Mouse (Mus musculus): ENCODE measurements at regions not wholly inside any gene's neighbourhood (a gene's known extent, or its start where the extent isn't known, plus 50 kb on each side); places are given as distances from the start of the nearest gene placed in this dataset.

GRCm38 (mm10) chr9:41880457-41880856 lies 243.6 kb downstream of the Sorl1 start:
- no peak for DNase-seq (ENCODE audit: extremely low spot score, low spot score)
- Histone ChIP-seq H3K4me3 (no peak overlapping the region), H3K4me1 (peaks cover 19% of the 10 kb centered on the region), H3K36me3 (replicated peaks) (no peaks in the 10 kb centered on the region), H3K27me3 (ENCODE audit: poor library complexity, severe bottlenecking) (no peaks in the 10 kb centered on the region), H3K9me3 (no peaks in the 10 kb centered on the region), H3K27ac (no peak overlapping the region)
- 95% methylated on average over 3 of the region's 3 CpGs for WGBS

- Histone ChIP-seq H3K36me3 (replicated peaks) (no peaks in the 10 kb centered on the region), H3K4me1 (peaks cover 19% of the 10 kb centered on the region), H3K4me3 (no peak overlapping the region), H3K27me3 (ENCODE audit: poor library complexity, severe bottlenecking) (no peaks in the 10 kb centered on the region), H3K9me3 (no peaks in the 10 kb centered on the region), H3K27ac (no peak overlapping the region)
- 87% methylated on average over 1 of the region's 1 CpGs for WGBS
- no peak for DNase-seq (ENCODE audit: extremely low spot score, low spot score)
Measured at GRCm38 (mm10) chr9:41879080-41879479, 245.0 kb downstream of the Sorl1 start.

DNA sequence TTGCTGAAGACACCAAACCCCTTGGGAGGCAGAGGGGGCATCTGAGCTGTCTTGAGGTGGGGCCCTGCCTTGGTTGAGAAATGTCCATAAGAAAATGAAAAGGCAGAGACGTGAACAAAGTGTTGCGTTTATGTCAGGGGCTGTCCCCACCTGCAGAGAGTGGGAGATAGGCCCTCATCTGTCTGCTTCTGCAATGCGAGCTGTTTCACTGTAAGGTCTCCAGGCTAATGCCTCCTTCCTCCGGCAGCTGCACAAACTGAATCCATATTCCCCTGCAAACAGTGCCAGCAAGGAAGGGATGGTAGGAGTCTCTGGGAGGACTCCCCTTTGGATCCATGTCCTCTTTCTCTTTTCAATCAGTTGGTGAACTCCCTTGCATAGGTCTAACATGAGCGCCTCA lies 263.0 kb downstream of the Sorl1 start:
- peak overlapping the region; percentile 80 for H3K27ac ChIP-seq
- H3K9me3 ChIP-seq = no peaks in the 10 kb centered on the region
- H3K36me3 ChIP-seq (replicated peaks) = no peaks in the 10 kb centered on the region
- H3K4me3 ChIP-seq = no peak overlapping the region; the same call in 1 of the 2 replicates
- WGBS = 64% methylated on average over 5 of the region's 5 CpGs
- H3K27me3 ChIP-seq (ENCODE audit: poor library complexity, severe bottlenecking) = no peaks in the 10 kb centered on the region
- DNase-seq (ENCODE audit: extremely low spot score, low spot score) = no peak
- peaks cover 26% of the 10 kb centered on the region for H3K4me1 ChIP-seq

DNA sequence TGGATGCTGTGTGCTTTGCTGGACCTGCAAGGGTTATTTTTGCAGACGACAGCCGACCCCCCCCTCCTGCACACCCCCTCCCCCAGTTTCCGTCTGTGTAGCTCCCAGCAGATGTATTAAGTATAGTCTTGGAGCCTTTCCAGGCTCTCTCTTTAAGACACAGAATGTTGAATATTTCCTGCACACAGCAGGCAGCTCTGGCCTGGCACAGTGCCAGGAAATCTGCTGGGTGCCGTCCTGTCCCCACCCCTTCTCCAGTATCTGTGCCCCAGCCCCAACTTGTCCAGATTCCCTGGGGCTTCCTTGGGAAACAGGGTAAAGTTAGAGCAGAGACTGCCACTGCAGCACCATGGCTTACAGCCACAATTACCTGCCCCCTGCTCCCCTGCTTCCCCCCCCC lies 263.4 kb downstream of the Sorl1 start:
- Histone ChIP-seq H3K27me3 (ENCODE audit: poor library complexity, severe bottlenecking) (no peaks in the 10 kb centered on the region), H3K9me3 (no peaks in the 10 kb centered on the region), H3K36me3 (replicated peaks) (no peaks in the 10 kb centered on the region), H3K27ac (peak overlapping the region; percentile 80), H3K4me3 (no peak overlapping the region; the same call in 1 of the 2 replicates), H3K4me1 (peaks cover 26% of the 10 kb centered on the region)
- 49% methylated on average over 4 of the region's 4 CpGs for WGBS
- peak; percentile 18 for DNase-seq (ENCODE audit: extremely low spot score, low spot score)

DNA sequence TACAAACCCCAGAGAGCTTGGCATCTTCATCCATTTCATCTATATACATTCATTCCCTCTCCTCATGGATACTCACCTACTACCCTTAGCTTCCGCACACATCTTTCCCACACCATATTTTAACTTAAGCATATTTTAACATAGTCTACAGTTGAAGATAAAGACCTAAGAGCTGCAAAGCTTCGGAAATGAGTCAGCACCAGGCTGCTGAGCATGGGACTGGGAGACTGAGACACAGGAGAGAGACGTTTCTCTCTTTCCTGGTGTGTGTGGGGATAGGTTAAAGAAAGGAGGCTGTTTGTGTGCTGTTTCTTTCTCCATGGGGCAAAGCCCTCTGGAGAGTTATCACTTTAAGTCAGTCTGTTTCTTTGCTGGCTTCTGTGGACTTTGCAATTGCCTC lies 264.3 kb downstream of the Sorl1 start:
- peak overlapping the region; percentile 80 for H3K27ac ChIP-seq
- no peak for DNase-seq (ENCODE audit: extremely low spot score, low spot score)
- peaks cover 26% of the 10 kb centered on the region for H3K4me1 ChIP-seq
- H3K4me3 ChIP-seq = no peak overlapping the region
- no peaks in the 10 kb centered on the region for H3K27me3 ChIP-seq (ENCODE audit: poor library complexity, severe bottlenecking)
- no peaks in the 10 kb centered on the region for H3K36me3 ChIP-seq (replicated peaks)
- 84% methylated on average over 3 of the region's 3 CpGs for WGBS
- no peaks in the 10 kb centered on the region for H3K9me3 ChIP-seq

DNA sequence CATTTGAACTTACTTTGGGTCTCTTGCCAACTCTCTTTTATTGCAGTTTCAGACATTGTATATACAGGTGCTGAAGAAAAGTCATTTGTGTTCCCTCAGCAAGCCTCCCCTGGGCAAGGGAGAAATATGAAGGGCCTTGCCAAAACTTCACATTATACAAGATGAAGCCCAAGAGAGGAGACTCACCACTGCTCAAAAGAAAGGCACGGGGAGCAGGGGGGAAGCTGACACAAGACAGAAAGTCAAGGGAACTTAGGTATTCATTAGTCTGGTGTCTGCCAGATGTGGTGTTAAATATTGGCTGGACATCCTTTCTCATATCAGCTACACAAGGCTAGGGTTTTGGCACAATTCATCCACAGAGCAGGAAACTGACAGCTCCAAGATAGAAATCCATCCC lies 272.0 kb downstream of the Sorl1 start:
- H3K27me3 ChIP-seq (ENCODE audit: poor library complexity, severe bottlenecking) = no peaks in the 10 kb centered on the region
- H3K4me3 ChIP-seq = no peak overlapping the region
- DNase-seq (ENCODE audit: extremely low spot score, low spot score) = no peak
- no peak overlapping the region for H3K27ac ChIP-seq
- H3K36me3 ChIP-seq (replicated peaks) = no peaks in the 10 kb centered on the region
- H3K9me3 ChIP-seq = no peaks in the 10 kb centered on the region
- H3K4me1 ChIP-seq = 0 out of 2 replicates have a peak, but pooled peaks cover 6% of the 10 kb centered on the region
- 100% methylated on average over 1 of the region's 1 CpGs for WGBS

GRCm38 (mm10) chr9:41849628-41850326 lies 274.3 kb downstream of the Sorl1 start:
- H3K27ac ChIP-seq = no peak overlapping the region
- no peaks in the 10 kb centered on the region for H3K36me3 ChIP-seq (replicated peaks)
- peaks cover 7% of the 10 kb centered on the region; the same call in 1 of the 2 replicates for H3K4me1 ChIP-seq
- DNase-seq (ENCODE audit: extremely low spot score, low spot score) = no peak
- no peaks in the 10 kb centered on the region for H3K9me3 ChIP-seq
- WGBS = 81% methylated on average over 4 of the region's 4 CpGs
- H3K27me3 ChIP-seq (ENCODE audit: poor library complexity, severe bottlenecking) = no peaks in the 10 kb centered on the region
- H3K4me3 ChIP-seq = no peak overlapping the region

DNA sequence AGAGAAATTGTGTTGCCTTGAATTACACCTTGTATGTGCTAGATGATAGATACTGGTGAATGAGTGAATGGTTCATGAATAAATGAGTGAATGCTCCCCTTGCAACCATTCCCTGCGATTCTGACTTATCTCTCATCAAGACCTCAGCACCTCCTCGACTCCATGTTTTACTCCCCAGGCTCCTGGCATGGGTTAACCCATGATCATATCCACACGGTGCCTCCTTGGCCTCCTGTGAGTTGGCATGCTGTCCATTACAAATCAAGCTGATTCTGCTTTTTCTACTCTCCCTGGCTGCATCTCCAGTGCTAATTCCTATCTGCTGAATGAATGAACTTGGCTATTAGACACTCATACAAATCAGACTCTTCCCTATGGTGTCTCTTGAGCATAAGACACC lies 279.5 kb downstream of the Sorl1 start:
- no peak overlapping the region for H3K4me3 ChIP-seq

DNA sequence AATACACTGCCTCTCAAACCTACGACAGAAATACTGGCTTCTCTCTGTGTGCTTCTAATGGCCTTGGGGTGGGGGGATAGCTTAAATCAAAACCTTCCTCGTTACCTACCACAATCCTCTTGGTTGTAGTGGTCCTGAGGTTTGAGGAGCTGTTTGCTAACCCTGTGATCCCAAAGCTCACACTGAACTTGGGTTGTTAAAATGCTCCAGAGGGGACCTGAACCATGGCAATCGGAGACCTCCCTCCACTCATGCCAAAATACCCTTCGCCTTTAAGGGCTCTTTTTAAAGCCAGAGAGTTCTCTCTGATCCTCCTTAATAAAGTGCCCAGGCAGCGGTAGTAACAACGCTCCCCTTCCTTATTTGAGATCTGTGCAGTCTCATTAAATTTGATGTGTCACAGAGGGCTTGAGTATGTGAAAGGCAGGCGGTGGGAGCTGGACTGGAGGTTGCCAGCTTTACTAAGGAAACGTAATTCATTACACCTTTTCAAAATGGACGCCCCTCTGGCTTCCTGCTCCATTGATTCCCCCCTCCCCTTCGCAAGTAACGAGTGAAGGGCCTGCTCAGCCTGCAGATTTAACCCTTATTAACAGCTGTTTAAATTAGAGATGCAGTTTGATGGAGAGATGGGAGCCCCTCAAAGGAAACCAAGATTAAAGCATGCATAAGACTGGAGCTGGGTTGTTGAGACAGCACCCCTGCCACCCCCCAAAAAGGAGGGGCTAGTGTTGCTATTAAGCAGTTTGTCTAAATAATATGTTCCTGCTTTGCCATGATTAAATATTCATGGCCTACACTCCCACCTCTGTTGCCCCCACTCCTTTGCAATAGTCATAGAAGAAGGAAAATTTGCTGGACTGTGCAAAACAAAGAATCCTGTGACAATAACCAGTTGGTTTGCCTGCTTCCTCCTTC lies 289.4 kb downstream of the Sorl1 start:
- Histone ChIP-seq H3K4me1 (peaks cover 13% of the 10 kb centered on the region), H3K36me3 (replicated peaks) (peaks cover 6% of the 10 kb centered on the region; the same call in 1 of the 2 replicates), H3K4me3 (no peak overlapping the region), H3K9me3 (peaks cover 11% of the 10 kb centered on the region), H3K27ac (peak overlapping the region; percentile 71), H3K27me3 (ENCODE audit: poor library complexity, severe bottlenecking) (no peaks in the 10 kb centered on the region)
- no peak for DNase-seq (ENCODE audit: extremely low spot score, low spot score)
- WGBS = 64% methylated on average over 11 of the region's 11 CpGs

More for the DNA sequence above, 279.5 kb downstream of the Sorl1 start:
- no peak overlapping the region for H3K27ac ChIP-seq
- no peak for DNase-seq (ENCODE audit: extremely low spot score, low spot score)
- no peaks in the 10 kb centered on the region for H3K9me3 ChIP-seq
- no peaks in the 10 kb centered on the region for H3K27me3 ChIP-seq (ENCODE audit: poor library complexity, severe bottlenecking)
- peaks cover 3% of the 10 kb centered on the region; the same call in 1 of the 2 replicates for H3K4me1 ChIP-seq
- 90% methylated on average over 3 of the region's 3 CpGs for WGBS
- no peaks in the 10 kb centered on the region for H3K36me3 ChIP-seq (replicated peaks)

GRCm38 (mm10) chr9:41833408-41833807 lies 290.7 kb downstream of the Sorl1 start:
- H3K36me3 ChIP-seq (replicated peaks) = peaks cover 6% of the 10 kb centered on the region; the same call in 1 of the 2 replicates
- H3K9me3 ChIP-seq = peaks cover 11% of the 10 kb centered on the region
- DNase-seq (ENCODE audit: extremely low spot score, low spot score) = no peak
- H3K4me3 ChIP-seq = no peak overlapping the region
- no peak overlapping the region for H3K27ac ChIP-seq
- H3K27me3 ChIP-seq (ENCODE audit: poor library complexity, severe bottlenecking) = no peaks in the 10 kb centered on the region
- peaks cover 13% of the 10 kb centered on the region for H3K4me1 ChIP-seq
- WGBS = 95% methylated on average over 1 of the region's 1 CpGs

GRCm38 (mm10) chr9:41827356-41827755 lies 296.7 kb downstream of the Sorl1 start:
- no peaks in the 10 kb centered on the region for H3K36me3 ChIP-seq (replicated peaks)
- H3K4me1 ChIP-seq = no peaks in the 10 kb centered on the region
- no peak for DNase-seq (ENCODE audit: extremely low spot score, low spot score)
- WGBS = 77% methylated on average over 4 of the region's 4 CpGs
- H3K9me3 ChIP-seq = no peaks in the 10 kb centered on the region
- no peak overlapping the region for H3K27ac ChIP-seq
- H3K27me3 ChIP-seq (ENCODE audit: poor library complexity, severe bottlenecking) = no peaks in the 10 kb centered on the region
- H3K4me3 ChIP-seq = no peak overlapping the region

DNA sequence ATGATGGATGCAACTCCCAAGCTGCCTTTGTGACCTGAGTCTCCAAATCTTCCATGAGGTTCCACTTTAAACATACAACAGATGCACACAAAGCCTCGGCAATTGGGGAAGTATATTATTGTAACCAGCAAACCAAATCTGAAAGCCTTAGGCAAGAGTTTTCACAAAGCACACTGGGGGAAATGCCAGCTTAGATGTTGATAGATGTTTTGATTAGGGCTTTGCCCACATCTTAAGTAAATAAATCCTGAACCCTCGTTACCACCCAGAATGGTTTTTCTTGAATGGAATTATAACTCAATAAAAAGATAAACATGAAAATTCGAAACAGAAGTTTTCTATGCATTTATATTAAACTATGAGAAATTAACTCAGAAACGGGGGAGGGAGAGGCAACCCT lies 302.7 kb downstream of the Sorl1 start:
- WGBS = 73% methylated on average over 4 of the region's 4 CpGs
- Histone ChIP-seq H3K4me3 (no peak overlapping the region), H3K36me3 (replicated peaks) (no peaks in the 10 kb centered on the region), H3K27me3 (ENCODE audit: poor library complexity, severe bottlenecking) (no peaks in the 10 kb centered on the region), H3K27ac (no peak overlapping the region), H3K4me1 (peaks cover 11% of the 10 kb centered on the region; the same call in 1 of the 2 replicates), H3K9me3 (no peaks in the 10 kb centered on the region)
- DNase-seq (ENCODE audit: extremely low spot score, low spot score) = no peak

Data from forebrain, embryonic 10.5 days (tissue).